Mouse (Mus musculus) heart, adult 2 months (tissue): ENCODE measurements around the gene Homer1. TPM values are rescaled to one million over a fixed set of nuclear protein-coding genes. Genes with fewer than 3 reads are reported as not detected.

Source experiments
- DNase-seq, 2 experiments: peaks; one replicate each; pipeline ENCODE4 v3.0.0; 2021
- H3K27ac ChIP-seq: fragments of 200-600 bp; 2 replicates; pipeline ENCODE4 v1.8.1; 2022
- H3K27me3 ChIP-seq: fragments of 200-500 bp; 2 replicates; pipeline ENCODE4 v1.6.1; 2012; ENCODE audit warnings: mild to moderate bottlenecking, low read length, inconsistent platforms, mixed read lengths; ENCODE audit not compliant: control insufficient read depth, insufficient read depth
- H3K36me3 ChIP-seq: fragments of 200-500 bp; 2 replicates; pipeline ENCODE4 v1.6.1; 2012; ENCODE audit warnings: low read length, inconsistent platforms; ENCODE audit not compliant: control insufficient read depth, insufficient read depth
- H3K4me1 ChIP-seq: fragments of 200-500 bp; 2 replicates; pipeline ENCODE4 v1.6.1; 2011; ENCODE audit warnings: low read length; ENCODE audit not compliant: control insufficient read depth, insufficient read depth
- H3K4me3 ChIP-seq: fragments of 200-600 bp; 2 replicates; pipeline ENCODE4 v1.8.1; 2022
- H3K79me2 ChIP-seq: fragments of 200-500 bp; replicated peaks from 2 replicates; pipeline ENCODE4 v1.6.1; 2012; ENCODE audit warnings: mild to moderate bottlenecking, inconsistent platforms, low read length, moderate library complexity, mixed read lengths; ENCODE audit not compliant: control insufficient read depth, insufficient read depth
- H3K9ac ChIP-seq: fragments of 200-500 bp; 2 replicates; pipeline ENCODE4 v1.6.1; 2012; ENCODE audit warnings: low read depth, mild to moderate bottlenecking, control low read depth, inconsistent platforms, low read length, mixed read lengths
- CTCF ChIP-seq: fragments of 200-600 bp; IDR thresholded peaks from 2 replicates; pipeline ENCODE4 v1.8.1; 2022; ENCODE audit warnings: antibody characterized with exemption, mild to moderate bottlenecking, moderate library complexity
- EP300 ChIP-seq: fragments of 200-500 bp; IDR thresholded peaks from 2 replicates; pipeline ENCODE4 v1.6.1; 2011; ENCODE audit warnings: low read depth, low read length, control low read depth; ENCODE audit not compliant: insufficient read depth
- POLR2A ChIP-seq: fragments of 200-500 bp; IDR thresholded peaks from 2 replicates; pipeline ENCODE4 v1.6.1; 2011; ENCODE audit warnings: mild to moderate bottlenecking, low read depth, low read length, control low read depth; ENCODE audit not compliant: insufficient read depth
- WGBS: fragments of 180-500 bp; shearing (Covaris S2); methylation state at CpG from one replicate; pipeline ENCODE4 v1.1.7; 2018; 5-methylcytosine and 5-hydroxymethylcytosine counted together
- intact Hi-C: fragments of 180-260 bp; cut with DNase I; formaldehyde crosslinking; loops from one replicate; pipeline ENCODE4 v1.15.1; 2025
- polyA plus RNA-seq: library from polyadenylated mRNA; depleted of rRNA; stranded (reverse); fragments of >200 nt; gene quantifications from 2 replicates; pipeline ENCODE4 v1.2.3, GENCODE M21; 2012
- total RNA-seq, 2 experiments: library from RNA; stranded (reverse); gene quantifications; 2 replicates each; pipeline ENCODE4 v1.2.3; 2021

Homer1 gene
- total and polyA plus RNA-seq, 3 experiments = 6.6 to 64.0 (median 54.8) TPM

DNA sequence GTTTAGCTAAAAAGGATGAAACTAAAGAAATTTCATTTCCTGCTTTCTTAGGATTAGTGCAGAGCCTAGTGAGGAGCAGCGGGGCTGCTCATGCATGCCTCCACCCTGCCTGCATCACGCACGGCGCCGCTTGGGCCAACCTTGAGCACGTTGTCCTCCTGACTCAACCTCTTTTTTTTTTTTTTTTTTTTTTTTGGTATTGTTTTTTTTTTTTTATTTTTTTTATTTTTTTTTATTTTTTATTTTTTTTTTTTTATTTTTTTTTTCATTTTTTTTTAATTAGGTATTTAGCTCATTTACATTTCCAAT, 55.8 kb downstream of the Homer1 start:
- Histone ChIP-seq H3K27me3 (no peaks in the 10 kb centered on the region), H3K4me3 (no peak overlapping the region), H3K79me2 (no peaks in the 10 kb centered on the region), H3K9ac (no peak overlapping the region), H3K4me1 (no peaks in the 10 kb centered on the region), H3K36me3 (no peaks in the 10 kb centered on the region), H3K27ac (no peak overlapping the region)
- intact Hi-C loops = no loop called here
- WGBS = 94% methylated on average over 6 of the region's 6 CpGs
- no peak for TF ChIP-seq EP300
- TF ChIP-seq CTCF = no peak
- no peak for TF ChIP-seq POLR2A
- no peak for DNase-seq

DNA sequence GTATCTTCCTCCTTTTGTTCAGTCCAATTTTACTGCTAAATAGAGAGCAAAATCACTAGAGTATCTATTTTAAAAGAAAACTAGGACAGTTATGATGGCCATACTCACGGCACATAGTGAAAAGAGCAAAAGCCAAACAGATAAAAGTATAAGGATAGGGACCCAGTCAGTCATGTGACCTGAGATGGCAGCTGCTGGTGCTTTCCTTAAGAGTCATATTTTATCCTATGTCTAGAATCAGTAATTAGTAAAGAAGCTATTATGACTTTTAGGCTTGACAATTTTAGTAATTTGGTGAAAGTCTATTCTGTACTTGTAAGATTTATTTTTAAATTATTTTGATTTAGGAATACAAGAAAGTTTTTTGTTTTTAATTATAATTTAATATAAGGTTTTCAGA, 59.1 kb downstream of the Homer1 start:
- H3K36me3 ChIP-seq = no peaks in the 10 kb centered on the region
- no peaks in the 10 kb centered on the region for H3K4me1 ChIP-seq
- intact Hi-C loops = no loop called here
- whole genome bisulfite sequencing = 80% methylated on average over 1 of the region's 1 CpGs
- no peak for DNase-seq
- H3K27ac ChIP-seq = no peak overlapping the region
- TF ChIP-seq CTCF (no peak), POLR2A (no peak), EP300 (no peak)
- no peak overlapping the region for H3K4me3 ChIP-seq
- no peak overlapping the region for H3K9ac ChIP-seq
- no peaks in the 10 kb centered on the region for H3K27me3 ChIP-seq
- H3K79me2 ChIP-seq = no peaks in the 10 kb centered on the region

DNA sequence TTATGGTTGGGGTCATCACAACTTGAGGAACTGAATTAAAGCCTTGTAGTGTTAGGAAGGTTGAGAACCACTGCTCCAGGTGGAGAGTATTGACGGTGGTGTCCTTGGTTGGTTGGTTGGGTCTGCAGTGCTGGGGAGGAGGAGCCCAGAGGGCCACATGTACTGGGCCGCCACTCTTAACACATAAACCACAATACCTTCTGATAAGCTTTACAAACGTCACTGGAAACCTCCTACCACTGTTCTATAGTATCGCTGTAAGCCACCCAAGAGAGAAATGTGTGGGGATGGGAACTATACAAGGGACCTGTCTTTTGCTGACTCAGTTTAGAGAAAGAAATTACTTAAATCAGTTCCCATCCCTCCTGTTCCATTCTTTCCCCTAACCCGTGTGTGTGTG, 68.1 kb downstream of the Homer1 start:
- H3K4me3 ChIP-seq = no peak overlapping the region
- no peaks in the 10 kb centered on the region for H3K36me3 ChIP-seq
- H3K27me3 ChIP-seq = no peaks in the 10 kb centered on the region
- intact Hi-C loops = no loop called here
- H3K4me1 ChIP-seq = no peaks in the 10 kb centered on the region
- DNase-seq = no peak
- no peak for TF ChIP-seq CTCF
- no peak for TF ChIP-seq EP300
- TF ChIP-seq POLR2A = no peak
- no peaks in the 10 kb centered on the region for H3K79me2 ChIP-seq
- 86% methylated on average over 5 of the region's 5 CpGs for WGBS
- no peak overlapping the region for H3K27ac ChIP-seq
- H3K9ac ChIP-seq = no peak overlapping the region

DNA sequence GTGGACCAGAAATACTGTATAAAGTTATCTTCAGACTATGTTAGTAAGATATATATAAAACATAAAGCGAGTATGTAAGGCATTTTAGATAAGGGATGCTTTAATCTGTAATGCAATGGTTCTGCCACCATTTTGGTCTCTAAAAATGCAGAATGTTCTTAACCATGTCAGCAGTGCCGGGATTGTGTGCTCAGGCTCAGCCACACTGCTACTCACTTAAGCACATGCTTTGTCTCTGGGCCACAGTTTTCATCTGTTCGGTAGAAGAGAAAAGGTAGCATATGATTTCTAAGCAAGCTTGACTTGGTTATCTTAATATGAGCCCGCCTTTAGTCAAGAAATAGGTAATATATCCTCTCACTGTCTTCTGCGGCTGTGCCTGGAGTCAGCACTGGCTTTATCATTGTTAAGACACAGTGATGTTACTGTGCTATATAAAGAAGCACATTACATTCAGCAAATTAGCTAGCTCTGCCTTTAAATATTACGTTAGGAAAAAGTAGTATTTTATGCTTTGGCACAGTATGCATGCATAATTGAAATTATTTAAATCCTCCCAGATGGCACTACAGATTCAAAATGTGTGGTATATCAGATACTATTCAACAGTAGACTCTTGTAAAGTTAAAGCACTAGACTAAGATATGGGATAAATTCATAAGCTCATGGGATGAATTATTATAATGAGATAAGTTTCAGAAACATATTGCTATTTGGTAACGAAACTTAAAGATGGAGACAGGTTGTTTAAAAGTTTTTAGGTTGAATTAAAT, 69.6 kb downstream of the Homer1 start:
- no peaks in the 10 kb centered on the region for H3K36me3 ChIP-seq
- no peak overlapping the region for H3K9ac ChIP-seq
- H3K4me1 ChIP-seq = no peaks in the 10 kb centered on the region
- no peaks in the 10 kb centered on the region for H3K27me3 ChIP-seq
- H3K27ac ChIP-seq = no peak overlapping the region
- H3K4me3 ChIP-seq = no peak overlapping the region
- WGBS = 88% methylated on average over 7 of the region's 7 CpGs
- no peak for TF ChIP-seq CTCF
- TF ChIP-seq EP300 = no peak
- TF ChIP-seq POLR2A = no peak
- DNase-seq = no peak
- H3K79me2 ChIP-seq = no peaks in the 10 kb centered on the region
- intact Hi-C loops = no loop called here

DNA sequence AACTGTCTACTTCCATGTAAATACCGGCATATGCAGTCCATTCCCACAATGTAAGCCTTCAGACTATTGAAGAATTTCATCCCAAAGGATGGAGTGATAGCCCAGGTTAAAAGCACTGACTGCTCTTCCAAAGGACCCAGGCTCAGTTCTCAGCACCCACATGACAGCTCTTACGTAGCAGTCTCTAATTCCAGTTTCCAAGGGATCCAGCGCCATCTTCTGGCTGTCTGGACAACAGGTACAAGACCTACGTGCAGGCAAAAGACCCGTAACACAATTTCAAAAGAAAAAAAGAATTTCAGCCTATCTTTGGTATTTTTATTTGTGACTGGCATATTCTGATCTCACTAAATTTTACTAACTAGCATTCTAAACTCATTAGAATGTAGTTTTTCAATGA, 75.0 kb downstream of the Homer1 start:
- Histone ChIP-seq H3K9ac (no peak overlapping the region), H3K4me3 (no peak overlapping the region), H3K27ac (no peak overlapping the region), H3K79me2 (no peaks in the 10 kb centered on the region), H3K36me3 (0 out of 2 replicates have a peak, but pooled peaks cover 2% of the 10 kb centered on the region), H3K4me1 (no peaks in the 10 kb centered on the region; the same call in 1 of the 2 replicates), H3K27me3 (no peaks in the 10 kb centered on the region)
- WGBS = 94% methylated on average over 5 of the region's 5 CpGs
- intact Hi-C loops = no loop called here
- DNase-seq = no peak
- peak; percentile 31 for TF ChIP-seq CTCF
- no peak for TF ChIP-seq EP300

DNA sequence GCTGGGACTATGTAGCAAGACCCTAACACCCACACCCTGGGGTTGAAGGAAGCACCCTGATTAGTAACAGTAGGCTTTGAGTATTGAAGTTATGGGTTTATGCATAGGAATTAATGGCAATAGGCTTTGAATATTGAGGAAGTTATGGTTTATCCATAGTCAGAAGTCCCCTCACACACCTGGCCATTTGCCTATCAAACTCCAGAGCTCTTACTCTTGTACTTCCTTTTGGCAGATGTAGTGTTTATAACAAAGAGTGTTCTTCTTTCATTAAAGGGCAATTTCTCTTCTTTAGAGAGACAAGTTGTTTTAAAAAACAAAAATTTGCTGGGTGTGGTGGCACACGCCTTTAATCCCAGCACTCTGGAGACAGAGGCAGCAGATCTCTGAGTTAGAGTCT, 79.1 kb downstream of the Homer1 start:
- Histone ChIP-seq H3K4me1 (no peaks in the 10 kb centered on the region; the same call in 1 of the 2 replicates), H3K79me2 (no peaks in the 10 kb centered on the region), H3K27ac (no peak overlapping the region), H3K4me3 (no peak overlapping the region), H3K36me3 (0 out of 2 replicates have a peak, but pooled peaks cover 2% of the 10 kb centered on the region), H3K9ac (no peak overlapping the region), H3K27me3 (no peaks in the 10 kb centered on the region)
- WGBS = 88% methylated on average over 1 of the region's 1 CpGs
- TF ChIP-seq EP300 (no peak), POLR2A (no peak), CTCF (no peak)
- DNase-seq = no peak
- intact Hi-C loops = no loop called here
